Comparison of ENCODE assay signal across 31 mouse cellular contexts in genomic region chr7:67211971-67212370, GRCm38 (mm10). TPM values are rescaled to one million over a fixed set of nuclear protein-coding genes. Genes with fewer than 3 reads are reported as not detected.
DNase-seq lines count a peak whose midpoint lies in the region; ATAC-seq lines count a peak whose summit lies in the region.
"Had no signal": no experiment of that assay in that cellular context is flagged by ENCODE, and none has a peak within 500 bp of the region (broad histone marks: within the 10 kb centered on the region; RNA-seq: fewer than 3 reads in every experiment).

No protein-coding gene starts in this region.

- H3K27ac ChIP-seq in embryonic facial prominence, embryonic 14.5 days (replicated peaks; ENCODE audit: low read depth, low read length), result no peak overlapping the region
- H3K27ac ChIP-seq in embryonic facial prominence, embryonic 10.5 days (replicated peaks), result no peak overlapping the region
- H3K27ac ChIP-seq in neural tube, embryonic 15.5 days (replicated peaks), result no peak overlapping the region
- no peak overlapping the region for H3K27ac ChIP-seq in heart, embryonic 10.5 days
- H3K27ac ChIP-seq: embryonic facial prominence, embryonic 12.5 days; forebrain, embryonic 10.5 days; forebrain, embryonic 15.5 days; gastrocnemius, adult 2 months; heart, embryonic 15.5 days; hindbrain, embryonic 14.5 days; kidney, embryonic 15.5 days; layer of hippocampus, adult 2 months; limb, embryonic 13.5 days; midbrain, embryonic 13.5 days had no signal

- H3K27me3 ChIP-seq in embryonic facial prominence, embryonic 14.5 days (replicated peaks; ENCODE audit: control insufficient read depth, insufficient read depth, low read length), result no peaks in the 10 kb centered on the region
- no peaks in the 10 kb centered on the region for H3K27me3 ChIP-seq in embryonic facial prominence, embryonic 10.5 days (replicated peaks; ENCODE audit: low read depth, poor library complexity, severe bottlenecking)
- no peaks in the 10 kb centered on the region for H3K27me3 ChIP-seq in neural tube, embryonic 15.5 days (replicated peaks)
- no peaks in the 10 kb centered on the region for H3K27me3 ChIP-seq in heart, embryonic 10.5 days (ENCODE audit: insufficient read depth, poor library complexity, severe bottlenecking)
- H3K27me3 ChIP-seq: embryonic facial prominence, embryonic 12.5 days; forebrain, embryonic 15.5 days; heart, embryonic 15.5 days; kidney, embryonic 15.5 days; limb, embryonic 13.5 days; liver, embryonic 12.5 days; midbrain, embryonic 13.5 days had no signal

- 53% methylated on average over 4 of the region's 4 CpGs for WGBS in embryonic facial prominence, embryonic 14.5 days
- WGBS in embryonic facial prominence, embryonic 10.5 days, result 61% methylated on average over 4 of the region's 4 CpGs
- 28% methylated on average over 4 of the region's 4 CpGs for WGBS in neural tube, embryonic 15.5 days
- WGBS in heart, embryonic 10.5 days, result 59% methylated on average over 4 of the region's 4 CpGs

- no peak overlapping the region for H3K4me3 ChIP-seq in embryonic facial prominence, embryonic 14.5 days (ENCODE audit: low read depth, low read length)
- H3K4me3 ChIP-seq in embryonic facial prominence, embryonic 10.5 days, result no peak overlapping the region
- H3K4me3 ChIP-seq in neural tube, embryonic 15.5 days (replicated peaks), result no peak overlapping the region
- H3K4me3 ChIP-seq in heart, embryonic 10.5 days, result no peak overlapping the region
- H3K4me3 ChIP-seq: embryonic facial prominence, embryonic 12.5 days; forebrain, embryonic 10.5 days; forebrain, embryonic 15.5 days; gastrocnemius, adult 2 months; heart, embryonic 15.5 days; kidney, embryonic 15.5 days; layer of hippocampus, adult 2 months; limb, embryonic 13.5 days; liver, embryonic 12.5 days; megakaryocyte, embryonic 14.5 days; midbrain, embryonic 13.5 days had no signal

- 0 out of 2 replicates have a peak, but pooled peaks cover 9% of the 10 kb centered on the region for H3K4me1 ChIP-seq in embryonic facial prominence, embryonic 14.5 days (ENCODE audit: control insufficient read depth, insufficient read depth, low read length)
- H3K4me1 ChIP-seq in embryonic facial prominence, embryonic 10.5 days, result 0 out of 2 replicates have a peak, but pooled peaks cover 4% of the 10 kb centered on the region
- no peaks in the 10 kb centered on the region for H3K4me1 ChIP-seq in neural tube, embryonic 15.5 days
- H3K4me1 ChIP-seq in heart, embryonic 10.5 days, result peaks cover 45% of the 10 kb centered on the region
- H3K4me1 ChIP-seq: forebrain, embryonic 15.5 days; kidney, embryonic 15.5 days; limb, embryonic 13.5 days had no signal

- ATAC-seq in embryonic facial prominence, embryonic 14.5 days (ENCODE audit: low read depth), result no peak
- no peak for ATAC-seq in neural tube, embryonic 15.5 days (ENCODE audit: low FRiP score)
- ATAC-seq: forebrain, embryonic 15.5 days; inflammation-experienced regulatory T-cells, adult 6 months; liver, embryonic 12.5 days; lung, postnatal 0 days; midbrain, embryonic 13.5 days had no signal

- H3K9me3 ChIP-seq in embryonic facial prominence, embryonic 14.5 days (ENCODE audit: control insufficient read depth, low read length), result no peaks in the 10 kb centered on the region
- H3K9me3 ChIP-seq in embryonic facial prominence, embryonic 10.5 days, result no peaks in the 10 kb centered on the region
- no peaks in the 10 kb centered on the region for H3K9me3 ChIP-seq in neural tube, embryonic 15.5 days (replicated peaks)
- H3K9me3 ChIP-seq in heart, embryonic 10.5 days, result no peaks in the 10 kb centered on the region
- H3K9me3 ChIP-seq: embryonic facial prominence, embryonic 12.5 days; forebrain, embryonic 10.5 days; forebrain, embryonic 15.5 days; heart, embryonic 15.5 days; kidney, embryonic 15.5 days; limb, embryonic 13.5 days; liver, embryonic 12.5 days; megakaryocyte, embryonic 14.5 days; midbrain, embryonic 13.5 days had no signal

- peak; percentile 29 for DNase-seq in embryonic facial prominence, embryonic 14.5 days (ENCODE audit: low spot score)
- DNase-seq in embryonic facial prominence, embryonic 10.5 days (ENCODE audit: low spot score), result no peak
- DNase-seq in neural tube, embryonic 10.5 days (ENCODE audit: extremely low spot score, low spot score), result peak; percentile 40
- peak; percentile 48 for DNase-seq in mesoderm, embryonic 11.5 days (ENCODE audit: low read depth, low spot score)
- no peak for DNase-seq in retina, postnatal 1 day
- no peak for DNase-seq in heart, embryonic 10.5 days (ENCODE audit: low spot score)
- DNase-seq: B cell, adult 2 months; cerebellum, adult 11-12 months; cerebellum, adult 9-11 months; gastrocnemius, adult 2 months; kidney, adult 11 months; kidney, postnatal 36 days; lung, adult 18-20 months; lung, postnatal 4 days; right cerebral cortex, adult 18-20 months; spleen, adult 18-20 months; thymus, postnatal 4 days had no signal

- H3K36me3 ChIP-seq in embryonic facial prominence, embryonic 14.5 days (ENCODE audit: control insufficient read depth, insufficient read depth, low read length), result no peaks in the 10 kb centered on the region
- H3K36me3 ChIP-seq in embryonic facial prominence, embryonic 10.5 days (replicated peaks), result no peaks in the 10 kb centered on the region
- H3K36me3 ChIP-seq in neural tube, embryonic 15.5 days, result no peaks in the 10 kb centered on the region
- no peaks in the 10 kb centered on the region for H3K36me3 ChIP-seq in heart, embryonic 10.5 days
- H3K36me3 ChIP-seq: embryonic facial prominence, embryonic 12.5 days; forebrain, embryonic 10.5 days; forebrain, embryonic 15.5 days; heart, embryonic 15.5 days; kidney, embryonic 15.5 days; limb, embryonic 13.5 days; liver, embryonic 12.5 days; midbrain, embryonic 13.5 days had no signal

- no peak overlapping the region for H3K4me2 ChIP-seq in embryonic facial prominence, embryonic 14.5 days (ENCODE audit: low read depth, low read length)
- H3K4me2 ChIP-seq in neural tube, embryonic 15.5 days, result no peak overlapping the region
- H3K4me2 ChIP-seq: embryonic facial prominence, embryonic 12.5 days; forebrain, embryonic 15.5 days; heart, embryonic 15.5 days; hindbrain, embryonic 14.5 days; kidney, embryonic 15.5 days; limb, embryonic 13.5 days; liver, embryonic 12.5 days; midbrain, embryonic 13.5 days had no signal

- no peak overlapping the region for H3K9ac ChIP-seq in embryonic facial prominence, embryonic 14.5 days (ENCODE audit: low read depth, low read length)
- no peak overlapping the region for H3K9ac ChIP-seq in neural tube, embryonic 15.5 days (replicated peaks)
- H3K9ac ChIP-seq: embryonic facial prominence, embryonic 12.5 days; forebrain, embryonic 15.5 days; heart, embryonic 15.5 days; hindbrain, embryonic 14.5 days; kidney, embryonic 15.5 days; limb, embryonic 13.5 days; liver, embryonic 12.5 days; midbrain, embryonic 13.5 days had no signal

RNA-seq across cellular contexts. Expression of gene Lysmd4, which starts 10.4 kb away (rescaled TPM):
- polyA plus RNA-seq in embryonic facial prominence, embryonic 14.5 days (2014; fragmentation: Nextera tagmentation; extraction: Ambion mirVana), result 13.4 and 13.7 TPM in 2 replicates
- 14.0 and 14.3 TPM in 2 replicates for polyA plus RNA-seq in embryonic facial prominence, embryonic 10.5 days (2016; fragmentation: Nextera tagmentation; extraction: Ambion mirVana)
- 33.1 and 37.0 TPM in 2 replicates for polyA plus RNA-seq in neural tube, embryonic 15.5 days (2015; fragmentation: Nextera tagmentation; extraction: Ambion mirVana)
- polyA plus RNA-seq in heart, embryonic 10.5 days (2016; fragmentation: Nextera tagmentation; extraction: Ambion mirVana), result 8.5 and 12.4 TPM in 2 replicates

Comparison
In these comparisons a context has a peak if more than half of its experiments do, and no peak if none do; other contexts are left out.
1. DNase-seq: peak in embryonic facial prominence, embryonic 14.5 days (single experiment), neural tube, embryonic 10.5 days (single experiment) and mesoderm, embryonic 11.5 days (single experiment); none in embryonic facial prominence, embryonic 10.5 days (single experiment), retina, postnatal 1 day (single experiment) and heart, embryonic 10.5 days (single experiment).